Mouse (Mus musculus) midbrain, embryonic 14.5 days (tissue): ENCODE measurements around the gene Ppp1r36. TPM values are rescaled to one million over a fixed set of nuclear protein-coding genes. Genes with fewer than 3 reads are reported as not detected.

ENCODE experiments used
- ATAC-seq: fragments of 200-750 bp; cut with Nextera tagmentation; 2 replicates; pipeline ENCODE4 v1.8.0; 2017; ENCODE audit warnings: moderate number of reproducible peaks, moderate library complexity; ENCODE audit not compliant: low FRiP score, low TSS enrichment
- DNase-seq: peaks from one replicate; pipeline ENCODE4 v3.0.0-alpha.2; 2015
- H3K27ac ChIP-seq: fragments of 300-500 bp; sonication (generic); replicated peaks from 2 replicates; pipeline ENCODE4 v1.5.1; 2014; ENCODE audit warnings: mild to moderate bottlenecking, low read depth, low read length, moderate library complexity
- H3K27me3 ChIP-seq: fragments of 300-500 bp; sonication (generic); 2 replicates; pipeline ENCODE4 v1.6.1; 2014; ENCODE audit warnings: low read length, control low read depth, mixed read lengths; ENCODE audit not compliant: control insufficient read depth, insufficient read depth
- H3K36me3 ChIP-seq: fragments of 300-500 bp; sonication (generic); 2 replicates; pipeline ENCODE4 v1.6.1; 2014; ENCODE audit warnings: low read length, control low read depth; ENCODE audit not compliant: control insufficient read depth, insufficient read depth
- H3K4me1 ChIP-seq: fragments of 300-500 bp; sonication (generic); 2 replicates; pipeline ENCODE4 v1.6.1; 2014; ENCODE audit warnings: mild to moderate bottlenecking, antibody characterized with exemption, low read length, control low read depth; ENCODE audit not compliant: control insufficient read depth, insufficient read depth
- H3K4me2 ChIP-seq: fragments of 300-500 bp; sonication (generic); 2 replicates; pipeline ENCODE4 v1.6.1; 2014; ENCODE audit warnings: mild to moderate bottlenecking, low read length, moderate library complexity
- H3K4me3 ChIP-seq: fragments of 300-500 bp; sonication (generic); replicated peaks from 2 replicates; pipeline ENCODE4 v1.5.1; 2014; ENCODE audit warnings: low read depth, low read length
- H3K9ac ChIP-seq: fragments of 300-500 bp; sonication (generic); replicated peaks from 2 replicates; pipeline ENCODE4 v1.6.1; 2014; ENCODE audit warnings: mild to moderate bottlenecking, low read length, moderate library complexity
- H3K9me3 ChIP-seq: fragments of 300-500 bp; sonication (generic); 2 replicates; pipeline ENCODE4 v1.6.1; 2016; ENCODE audit warnings: low read length, control low read depth, mixed read lengths; ENCODE audit not compliant: control insufficient read depth
- WGBS: fragments of 180-500 bp; shearing (Covaris S2); extraction: QIAGEN DNeasy Blood & Tissue Kit; methylation state at CpG from one replicate; pipeline ENCODE4 v1.1.7; 2014; 5-methylcytosine and 5-hydroxymethylcytosine counted together
- polyA plus RNA-seq: library from polyadenylated mRNA; unstranded; fragments of >200 nt; fragmentation: Nextera tagmentation; extraction: Ambion mirVana; gene quantifications from 2 replicates; pipeline ENCODE4 v1.2.1, GENCODE M21; 2014

The Ppp1r36 gene
- polyA plus RNA-seq, 1 experiment from 2014 or later: 0.50 TPM

GRCm38 (mm10) chr12:76472046-76472445 lies 54.7 kb downstream of the Ppp1r36 start:
- no peak overlapping the region for H3K4me2 ChIP-seq
- H3K4me1 ChIP-seq: no peaks in the 10 kb centered on the region
- no peak overlapping the region for H3K9ac ChIP-seq
- H3K4me3 ChIP-seq: no peak overlapping the region
- H3K27me3 ChIP-seq: no peaks in the 10 kb centered on the region
- no peaks in the 10 kb centered on the region for H3K9me3 ChIP-seq
- WGBS: 13% methylated on average over 4 of the region's 4 CpGs
- no peaks in the 10 kb centered on the region for H3K36me3 ChIP-seq
- DNase-seq: peak; percentile 83
- no peak overlapping the region for H3K27ac ChIP-seq
- ATAC-seq: no peak

- WGBS: 88% methylated on average over 10 of the region's 10 CpGs
- no peak overlapping the region for H3K4me3 ChIP-seq
- H3K27ac ChIP-seq: no peak overlapping the region
- no peaks in the 10 kb centered on the region for H3K9me3 ChIP-seq
- no peaks in the 10 kb centered on the region for H3K27me3 ChIP-seq
- H3K4me1 ChIP-seq: no peaks in the 10 kb centered on the region
- H3K4me2 ChIP-seq: no peak overlapping the region
- no peaks in the 10 kb centered on the region for H3K36me3 ChIP-seq
- ATAC-seq: no peak
- DNase-seq: no peak
- no peak overlapping the region for H3K9ac ChIP-seq
Measured at GRCm38 (mm10) chr12:76473562-76474245, 56.4 kb downstream of the Ppp1r36 start.

GRCm38 (mm10) chr12:76474246-76474583 lies 56.9 kb downstream of the Ppp1r36 start:
- Histone ChIP-seq H3K36me3 (no peaks in the 10 kb centered on the region), H3K4me1 (no peaks in the 10 kb centered on the region), H3K4me3 (no peak overlapping the region), H3K27me3 (no peaks in the 10 kb centered on the region), H3K27ac (no peak overlapping the region), H3K9ac (no peak overlapping the region), H3K4me2 (no peak overlapping the region), H3K9me3 (no peaks in the 10 kb centered on the region)
- ATAC-seq (no peak), DNase-seq (no peak)
- WGBS: 84% methylated on average over 8 of the region's 8 CpGs

- H3K4me2 ChIP-seq: no peak overlapping the region
- WGBS: 55% methylated on average over 2 of the region's 2 CpGs
- H3K9ac ChIP-seq: no peak overlapping the region
- no peak overlapping the region for H3K4me3 ChIP-seq
- H3K9me3 ChIP-seq: no peaks in the 10 kb centered on the region
- H3K27ac ChIP-seq: no peak overlapping the region
- no peaks in the 10 kb centered on the region for H3K4me1 ChIP-seq
- DNase-seq: no peak
- H3K27me3 ChIP-seq: no peaks in the 10 kb centered on the region
- no peaks in the 10 kb centered on the region for H3K36me3 ChIP-seq
- no peak for ATAC-seq
Measured at GRCm38 (mm10) chr12:76474802-76475201, 57.5 kb downstream of the Ppp1r36 start.

GRCm38 (mm10) chr12:76476146-76476545 lies 58.8 kb downstream of the Ppp1r36 start:
- 90% methylated on average over 1 of the region's 1 CpGs for WGBS
- H3K4me1 ChIP-seq: no peaks in the 10 kb centered on the region

GRCm38 (mm10) chr12:76478309-76479023 lies 61.1 kb downstream of the Ppp1r36 start:
- H3K27me3 ChIP-seq: no peaks in the 10 kb centered on the region
- H3K4me1 ChIP-seq: no peaks in the 10 kb centered on the region
- no peak for DNase-seq
- no peaks in the 10 kb centered on the region for H3K36me3 ChIP-seq
- H3K4me2 ChIP-seq: no peak overlapping the region
- no peak overlapping the region for H3K27ac ChIP-seq
- no peak overlapping the region for H3K9ac ChIP-seq
- 63% methylated on average over 13 of the region's 14 CpGs for WGBS
- no peak for ATAC-seq
- H3K4me3 ChIP-seq: no peak overlapping the region
- 0 out of 2 replicates have a peak, but pooled peaks cover 4% of the 10 kb centered on the region for H3K9me3 ChIP-seq

More at GRCm38 (mm10) chr12:76476146-76476545, 58.8 kb downstream of the Ppp1r36 start:
- DNase-seq (no peak), ATAC-seq (no peak)
- H3K36me3 ChIP-seq: no peaks in the 10 kb centered on the region
- 0 out of 2 replicates have a peak, but pooled peaks cover 3% of the 10 kb centered on the region for H3K9me3 ChIP-seq
- H3K27ac ChIP-seq: no peak overlapping the region
- no peak overlapping the region for H3K4me2 ChIP-seq
- no peak overlapping the region for H3K4me3 ChIP-seq
- H3K9ac ChIP-seq: no peak overlapping the region
- no peaks in the 10 kb centered on the region for H3K27me3 ChIP-seq

GRCm38 (mm10) chr12:76479174-76479573 lies 61.8 kb downstream of the Ppp1r36 start:
- Histone ChIP-seq H3K36me3 (no peaks in the 10 kb centered on the region), H3K4me1 (no peaks in the 10 kb centered on the region), H3K27me3 (no peaks in the 10 kb centered on the region), H3K4me3 (no peak overlapping the region), H3K9ac (no peak overlapping the region), H3K27ac (no peak overlapping the region), H3K9me3 (0 out of 2 replicates have a peak, but pooled peaks cover 4% of the 10 kb centered on the region), H3K4me2 (no peak overlapping the region)
- DNase-seq: no peak
- ATAC-seq: no peak
- WGBS: 83% methylated on average over 5 of the region's 5 CpGs

- Histone ChIP-seq H3K4me3 (no peak overlapping the region), H3K4me1 (no peaks in the 10 kb centered on the region), H3K27ac (no peak overlapping the region), H3K27me3 (no peaks in the 10 kb centered on the region), H3K9me3 (0 out of 2 replicates have a peak, but pooled peaks cover 4% of the 10 kb centered on the region), H3K9ac (no peak overlapping the region), H3K36me3 (no peaks in the 10 kb centered on the region), H3K4me2 (no peak overlapping the region)
- no peak for ATAC-seq
- no peak for DNase-seq
- 85% methylated on average over 4 of the region's 4 CpGs for WGBS
Measured at GRCm38 (mm10) chr12:76479836-76480495, 62.6 kb downstream of the Ppp1r36 start.
